9 mouse cellular contexts compared by ENCODE assay signal in genomic region chr1:66987558-66988190, GRCm38 (mm10). TPM values are rescaled to one million over a fixed set of nuclear protein-coding genes. Genes with fewer than 3 reads are reported as not detected.
DNase-seq lines count a peak whose midpoint lies in the region; ATAC-seq and TF ChIP-seq lines count a peak whose summit lies in the region.
"Had no signal": no experiment of that assay in that cellular context is flagged by ENCODE, and none has a peak within 500 bp of the region (broad histone marks: within the 10 kb centered on the region; RNA-seq: fewer than 3 reads in every experiment).

No protein-coding gene starts in this region.

- peak; percentile 75 for ATAC-seq in midbrain, embryonic 13.5 days
- no peak for ATAC-seq in midbrain, postnatal 0 days (ENCODE audit: low FRiP score)
- peak; percentile 54; the same call in 1 of the 2 replicates for ATAC-seq in forebrain, embryonic 14.5 days

- DNase-seq in midbrain, postnatal 0 days (ENCODE audit: low spot score) = no peak
- peak; percentile 25 for DNase-seq in forebrain, embryonic 14.5 days (ENCODE audit: low spot score)
- peak; percentile 7 for DNase-seq in liver
- DNase-seq in splenic B cell, adult 2 months (ENCODE audit: low read depth, low spot score) = peak; percentile 52
- DNase-seq in kidney, postnatal 25 days = no peak
- no peak for DNase-seq in ovary, adult 18-20 months (ENCODE audit: low spot score)
- DNase-seq: heart, postnatal 36 days; lung, postnatal 14 days had no signal

- 0 out of 2 replicates have a peak, but pooled peaks cover 3% of the 10 kb centered on the region for H3K4me1 ChIP-seq in midbrain, embryonic 13.5 days (replicated peaks)
- H3K4me1 ChIP-seq in midbrain, postnatal 0 days (ENCODE audit: insufficient read depth, low read length) = no peaks in the 10 kb centered on the region
- no peaks in the 10 kb centered on the region for H3K4me1 ChIP-seq in forebrain, embryonic 14.5 days (ENCODE audit: control insufficient read depth, insufficient read depth, low read length)

- H3K4me3 ChIP-seq in midbrain, embryonic 13.5 days (replicated peaks) = no peak overlapping the region
- H3K4me3 ChIP-seq in midbrain, postnatal 0 days (ENCODE audit: low read depth, low read length) = no peak overlapping the region
- H3K4me3 ChIP-seq in forebrain, embryonic 14.5 days (ENCODE audit: low read depth, low read length) = no peak overlapping the region

- no peaks in the 10 kb centered on the region for H3K9me3 ChIP-seq in midbrain, embryonic 13.5 days
- H3K9me3 ChIP-seq in midbrain, postnatal 0 days (ENCODE audit: low read length) = no peaks in the 10 kb centered on the region
- H3K9me3 ChIP-seq in forebrain, embryonic 14.5 days (replicated peaks; ENCODE audit: control insufficient read depth, low read length) = no peaks in the 10 kb centered on the region

- H3K9ac ChIP-seq in midbrain, embryonic 13.5 days (replicated peaks) = no peak overlapping the region
- H3K9ac ChIP-seq in midbrain, postnatal 0 days (replicated peaks; ENCODE audit: low read length, poor library complexity, severe bottlenecking) = no peak overlapping the region
- H3K9ac ChIP-seq in forebrain, embryonic 14.5 days (ENCODE audit: low read length) = no peak overlapping the region

- WGBS in midbrain, embryonic 13.5 days = 74% methylated on average over 18 of the region's 18 CpGs
- WGBS in midbrain, postnatal 0 days = 75% methylated on average over 18 of the region's 18 CpGs
- 80% methylated on average over 18 of the region's 18 CpGs for WGBS in forebrain, embryonic 14.5 days

- H3K36me3 ChIP-seq in midbrain, embryonic 13.5 days = no peaks in the 10 kb centered on the region
- H3K36me3 ChIP-seq in midbrain, postnatal 0 days (ENCODE audit: insufficient read depth, low read length) = no peaks in the 10 kb centered on the region
- H3K36me3 ChIP-seq in forebrain, embryonic 14.5 days (ENCODE audit: control insufficient read depth, insufficient read depth, low read length) = no peaks in the 10 kb centered on the region
- H3K36me3 ChIP-seq in splenic B cell, adult 2 months (ENCODE audit: control insufficient read depth, insufficient read depth, low read length, poor library complexity, severe bottlenecking) = no peaks in the 10 kb centered on the region

- H3K4me2 ChIP-seq in midbrain, embryonic 13.5 days (replicated peaks) = no peak overlapping the region
- H3K4me2 ChIP-seq in midbrain, postnatal 0 days (ENCODE audit: low read depth, low read length, poor library complexity, severe bottlenecking) = no peak overlapping the region
- no peak overlapping the region for H3K4me2 ChIP-seq in forebrain, embryonic 14.5 days (ENCODE audit: low read length)

- H3K27me3 ChIP-seq in midbrain, embryonic 13.5 days = no peaks in the 10 kb centered on the region
- H3K27me3 ChIP-seq in midbrain, postnatal 0 days (ENCODE audit: insufficient read depth, low read length) = no peaks in the 10 kb centered on the region
- no peaks in the 10 kb centered on the region for H3K27me3 ChIP-seq in forebrain, embryonic 14.5 days (replicated peaks; ENCODE audit: control insufficient read depth, insufficient read depth, low read length)
- no peaks in the 10 kb centered on the region for H3K27me3 ChIP-seq in splenic B cell, adult 2 months (ENCODE audit: control insufficient read depth, insufficient read depth, low read length, poor library complexity, severe bottlenecking)

- peak overlapping the region; percentile 41 for H3K27ac ChIP-seq in midbrain, embryonic 13.5 days
- H3K27ac ChIP-seq in midbrain, postnatal 0 days (ENCODE audit: low read depth, low read length) = no peak overlapping the region
- H3K27ac ChIP-seq in forebrain, embryonic 14.5 days (ENCODE audit: low read depth, low read length) = no peak overlapping the region

- no peak for TF ChIP-seq CTCF in midbrain, postnatal 0 days (IDR thresholded peaks at IDR 0.05)

RNA-seq across cellular contexts. Expression of gene Myl1, which starts 42.5 kb away (rescaled TPM):
- 0.76 TPM in 1 of 2 replicates, not detected in the other for polyA plus RNA-seq in midbrain, embryonic 13.5 days (2015; fragmentation: Nextera tagmentation; extraction: Ambion mirVana)
- total RNA-seq in midbrain, postnatal 0 days (2014; rRNA removed) = 0.38 and 2.6 TPM in 2 replicates
- 0.43 and 1.3 TPM in 2 replicates for polyA plus RNA-seq in midbrain, postnatal 0 days (2015; fragmentation: Nextera tagmentation; extraction: Ambion mirVana)
- 0.34 TPM in 1 of 2 replicates, not detected in the other for polyA plus RNA-seq in forebrain, embryonic 14.5 days (2014; fragmentation: Nextera tagmentation; extraction: Ambion mirVana)

RNA-seq across cellular contexts. Expression of gene Lancl1, which starts 51.0 kb away (rescaled TPM):
- polyA plus RNA-seq in midbrain, embryonic 13.5 days (2015; fragmentation: Nextera tagmentation; extraction: Ambion mirVana) = 143 and 150 TPM in 2 replicates
- 122 and 127 TPM in 2 replicates for total RNA-seq in midbrain, postnatal 0 days (2014; rRNA removed)
- polyA plus RNA-seq in midbrain, postnatal 0 days (2015; fragmentation: Nextera tagmentation; extraction: Ambion mirVana) = 187 and 192 TPM in 2 replicates
- 191 and 197 TPM in 2 replicates for polyA plus RNA-seq in forebrain, embryonic 14.5 days (2014; fragmentation: Nextera tagmentation; extraction: Ambion mirVana)

Comparison
In these comparisons a context has a peak if more than half of its experiments do, and no peak if none do; other contexts are left out.
1. DNase-seq: peak in forebrain, embryonic 14.5 days (single experiment), liver (single experiment) and splenic B cell, adult 2 months (single experiment); none in midbrain, postnatal 0 days (single experiment), kidney, postnatal 25 days (0 of 2) and ovary, adult 18-20 months (single experiment).